Mouse (Mus musculus) ES-E14 (cell line): ENCODE measurements around the gene Ropn1l. TPM values are rescaled to one million over a fixed set of nuclear protein-coding genes. Genes with fewer than 3 reads are reported as not detected.

ENCODE experiments used
- DNase-seq: peaks from one replicate; pipeline ENCODE4 v3.0.0-alpha.2; 2013; ENCODE audit warnings: low read depth, low spot score
- H3K27ac ChIP-seq: 2 replicates; pipeline ENCODE4 v1.5.1; 2012; ENCODE audit warnings: low read depth, mild to moderate bottlenecking, low read length, moderate library complexity, mixed read lengths; ENCODE audit not compliant: poor library complexity, insufficient read depth, severe bottlenecking
- H3K36me3 ChIP-seq: 2 replicates; pipeline ENCODE4 v1.6.1; 2012; ENCODE audit warnings: mild to moderate bottlenecking, low read length, moderate library complexity, mixed read lengths; ENCODE audit not compliant: control insufficient read depth, poor library complexity, insufficient read depth, severe bottlenecking
- H3K4me1 ChIP-seq, 2 experiments: fragments of 150-350 bp in 1 of 2; sonication (generic) in 1 of 2; 2 replicates each; pipeline ENCODE4 v1.6.1; 2012; ENCODE audit warnings: low read length in 2 of 2, mild to moderate bottlenecking in 1 of 2, mixed read lengths in 1 of 2; ENCODE audit not compliant: control insufficient read depth in 2 of 2, insufficient read depth in 2 of 2, poor library complexity in 1 of 2
- H3K4me3 ChIP-seq, 2 experiments: fragments of 150-350 bp in 1 of 2; sonication (generic) in 1 of 2; 2 replicates each; pipeline ENCODE4 v1.5.1; 2012; ENCODE audit warnings: low read length in 2 of 2, low read depth in 1 of 2, mild to moderate bottlenecking in 1 of 2, mixed read lengths in 1 of 2; ENCODE audit not compliant: insufficient read depth in 1 of 2, poor library complexity in 1 of 2, severe bottlenecking in 1 of 2
- H3K9ac ChIP-seq: 2 replicates; pipeline ENCODE4 v1.6.1; 2012; ENCODE audit warnings: low read depth, mild to moderate bottlenecking, low read length, mixed read lengths; ENCODE audit not compliant: poor library complexity, insufficient read depth, severe bottlenecking
- H3K9me3 ChIP-seq: fragments of 150-350 bp; sonication (generic); 2 replicates; pipeline ENCODE4 v1.6.1; 2012; ENCODE audit warnings: low read depth, mild to moderate bottlenecking, low read length; ENCODE audit not compliant: control insufficient read depth, insufficient read depth
- CHD2 ChIP-seq: IDR thresholded peaks from 2 replicates; pipeline ENCODE4 v1.6.1; 2014; ENCODE audit warnings: mild to moderate bottlenecking, low read depth, low read length, inconsistent platforms
- HCFC1 ChIP-seq: IDR thresholded peaks from 2 replicates; pipeline ENCODE4 v1.6.1; 2012; ENCODE audit warnings: low read length, inconsistent platforms, borderline replicate concordance; ENCODE audit not compliant: insufficient read depth
- MAFK ChIP-seq: IDR thresholded peaks from 2 replicates; pipeline ENCODE4 v1.6.1; 2014; ENCODE audit warnings: mild to moderate bottlenecking, low read depth, low read length, inconsistent platforms; ENCODE audit not compliant: insufficient read depth
- ZC3H11A ChIP-seq: IDR thresholded peaks from 2 replicates; pipeline ENCODE4 v1.6.1; 2012; ENCODE audit warnings: low read depth, mild to moderate bottlenecking, inconsistent platforms, low read length, borderline replicate concordance
- ZNF384 ChIP-seq: IDR thresholded peaks from 2 replicates; pipeline ENCODE4 v1.6.1; 2012; ENCODE audit warnings: low read depth, low read length, inconsistent platforms
- in situ Hi-C, 2 experiments: fragments of 600-800 bp; cut with MboI; formaldehyde crosslinking; loops; one replicate each; pipeline ENCODE4 v1.15.1; 2025; ENCODE audit warnings: low sequenced_read_pairs in 2 of 2, inconsistent platforms in 1 of 2; ENCODE audit not compliant: unreplicated experiment in 2 of 2
- total RNA-seq: library from RNA; depleted of rRNA; stranded (reverse); fragments of 300-350 nt; gene quantifications from 2 replicates; pipeline ENCODE4 v1.2.3, GENCODE M21; 2012

Gene Ropn1l
- total RNA-seq, 1 experiment, result not detected

GRCm38 (mm10) chr15:31460571-31460970, 7.0 kb upstream of the Ropn1l start:
- no peak overlapping the region for H3K9ac ChIP-seq
- H3K4me3 ChIP-seq, result no peak overlapping the region
- H3K9me3 ChIP-seq, result no peaks in the 10 kb centered on the region
- no peak overlapping the region for H3K27ac ChIP-seq
- no peaks in the 10 kb centered on the region for H3K4me1 ChIP-seq
- no peak for DNase-seq
- in situ Hi-C loops, result no loop called here
- TF ChIP-seq ZNF384, result no peak
- TF ChIP-seq CHD2, result no peak
- TF ChIP-seq HCFC1, result no peak
- no peak for TF ChIP-seq MAFK
- no peak for TF ChIP-seq ZC3H11A
- peaks cover 16% of the 10 kb centered on the region for H3K36me3 ChIP-seq

GRCm38 (mm10) chr15:31458081-31458480, 4.5 kb upstream of the Ropn1l start:
- H3K36me3 ChIP-seq, result peaks cover 16% of the 10 kb centered on the region
- no peak for TF ChIP-seq CHD2
- TF ChIP-seq MAFK, result no peak
- no peak for TF ChIP-seq ZNF384
- no peak for TF ChIP-seq HCFC1
- TF ChIP-seq ZC3H11A, result no peak
- in situ Hi-C loops, result no loop called here
- no peak overlapping the region for H3K4me3 ChIP-seq
- no peak for DNase-seq
- peaks cover 0 to 2% of the 10 kb centered on the region in 2 experiments; a peak in 2 of 4 replicates for H3K4me1 ChIP-seq
- no peak overlapping the region for H3K27ac ChIP-seq
- H3K9ac ChIP-seq, result no peak overlapping the region
- no peaks in the 10 kb centered on the region for H3K9me3 ChIP-seq

- no peak for TF ChIP-seq ZC3H11A
- no peak for TF ChIP-seq CHD2
- no peak for TF ChIP-seq HCFC1
- TF ChIP-seq MAFK, result no peak
- no peak for TF ChIP-seq ZNF384
- no peaks in the 10 kb centered on the region for H3K9me3 ChIP-seq
- H3K27ac ChIP-seq, result no peak overlapping the region
- no peak for DNase-seq
- H3K36me3 ChIP-seq, result peaks cover 12% of the 10 kb centered on the region
- in situ Hi-C loops, result no loop called here
- peaks cover 2% of the 10 kb centered on the region in 2 experiments; a peak in 3 of 4 replicates for H3K4me1 ChIP-seq
- no peak overlapping the region for H3K4me3 ChIP-seq
- H3K9ac ChIP-seq, result no peak overlapping the region
Observed at GRCm38 (mm10) chr15:31456381-31456780, 2.8 kb upstream of the Ropn1l start.

- no peaks in the 10 kb centered on the region for H3K9me3 ChIP-seq
- peaks cover 2 to 4% of the 10 kb centered on the region in 2 experiments; a peak in 3 of 4 replicates for H3K4me1 ChIP-seq
- DNase-seq, result no peak
- H3K36me3 ChIP-seq, result peaks cover 10% of the 10 kb centered on the region; the same call in 1 of the 2 replicates
- H3K4me3 ChIP-seq, result no peak overlapping the region
- H3K27ac ChIP-seq, result no peak overlapping the region
- in situ Hi-C loops, result no loop called here
- TF ChIP-seq ZNF384, result no peak
- no peak for TF ChIP-seq CHD2
- no peak for TF ChIP-seq HCFC1
- TF ChIP-seq ZC3H11A, result no peak
- TF ChIP-seq MAFK, result no peak
- H3K9ac ChIP-seq, result no peak overlapping the region
Observed at GRCm38 (mm10) chr15:31454861-31455295, 1.3 kb upstream of the Ropn1l start.
